Mouse (Mus musculus) forebrain, embryonic 13.5 days (tissue): ENCODE measurements around the gene Rimklb. TPM values are rescaled to one million over a fixed set of nuclear protein-coding genes. Genes with fewer than 3 reads are reported as not detected.
"Not testable (repeated sequence)": the region's sequence is repeated elsewhere in the genome, so short reads cannot be mapped to it uniquely, and the experiment has no call there.

ENCODE experiments used
- ATAC-seq: fragments of 200-750 bp; cut with Nextera tagmentation; 2 replicates; pipeline ENCODE4 v1.8.0; 2017
- H3K27ac ChIP-seq: fragments of 300-500 bp; sonication (generic); 2 replicates; pipeline ENCODE4 v1.5.1; 2015; ENCODE audit warnings: inconsistent platforms, mild to moderate bottlenecking, moderate library complexity
- H3K27me3 ChIP-seq: fragments of 300-500 bp; sonication (generic); 2 replicates; pipeline ENCODE4 v1.6.1; 2015; ENCODE audit warnings: mild to moderate bottlenecking, inconsistent platforms
- H3K36me3 ChIP-seq: fragments of 300-500 bp; sonication (generic); 2 replicates; pipeline ENCODE4 v1.6.1; 2015; ENCODE audit warnings: mild to moderate bottlenecking, inconsistent platforms; ENCODE audit not compliant: poor library complexity, severe bottlenecking
- H3K4me1 ChIP-seq: fragments of 300-500 bp; sonication (generic); 2 replicates; pipeline ENCODE4 v1.6.1; 2015; ENCODE audit warnings: inconsistent platforms
- H3K4me2 ChIP-seq: fragments of 300-500 bp; sonication (generic); 2 replicates; pipeline ENCODE4 v1.6.1; 2015; ENCODE audit warnings: inconsistent platforms, mild to moderate bottlenecking, moderate library complexity
- H3K4me3 ChIP-seq: fragments of 300-500 bp; sonication (generic); 2 replicates; pipeline ENCODE4 v1.5.1; 2015; ENCODE audit warnings: mild to moderate bottlenecking, inconsistent platforms
- H3K9ac ChIP-seq: fragments of 300-500 bp; sonication (generic); 2 replicates; pipeline ENCODE4 v1.6.1; 2015; ENCODE audit warnings: mild to moderate bottlenecking, inconsistent platforms
- H3K9me3 ChIP-seq: fragments of 300-500 bp; sonication (generic); replicated peaks from 2 replicates; pipeline ENCODE4 v1.6.1; 2016; ENCODE audit warnings: inconsistent platforms
- WGBS: fragments of 180-500 bp; shearing (Covaris S2); methylation state at CpG from one replicate; pipeline ENCODE4 v1.1.7; 2015; 5-methylcytosine and 5-hydroxymethylcytosine counted together
- polyA plus RNA-seq: library from polyadenylated mRNA; unstranded; fragments of >200 nt; fragmentation: Nextera tagmentation; extraction: Ambion mirVana; gene quantifications from 2 replicates; pipeline ENCODE4 v1.2.1, GENCODE M21; 2015

Rimklb gene
- polyA plus RNA-seq, 1 experiment from 2014 or later = 81.7 TPM

- Histone ChIP-seq H3K9ac (no peak overlapping the region), H3K27ac (peak overlapping the region; percentile 89), H3K9me3 (no peaks in the 10 kb centered on the region), H3K36me3 (no peaks in the 10 kb centered on the region), H3K4me1 (peaks cover 44% of the 10 kb centered on the region), H3K4me2 (no peak overlapping the region), H3K4me3 (no peak overlapping the region), H3K27me3 (no peaks in the 10 kb centered on the region)
- 15% methylated on average over 6 of the region's 6 CpGs for WGBS
- no peak for ATAC-seq
Observed at GRCm38 (mm10) chr6:122493799-122494472, 4.6 kb downstream of the Rimklb start.

DNA sequence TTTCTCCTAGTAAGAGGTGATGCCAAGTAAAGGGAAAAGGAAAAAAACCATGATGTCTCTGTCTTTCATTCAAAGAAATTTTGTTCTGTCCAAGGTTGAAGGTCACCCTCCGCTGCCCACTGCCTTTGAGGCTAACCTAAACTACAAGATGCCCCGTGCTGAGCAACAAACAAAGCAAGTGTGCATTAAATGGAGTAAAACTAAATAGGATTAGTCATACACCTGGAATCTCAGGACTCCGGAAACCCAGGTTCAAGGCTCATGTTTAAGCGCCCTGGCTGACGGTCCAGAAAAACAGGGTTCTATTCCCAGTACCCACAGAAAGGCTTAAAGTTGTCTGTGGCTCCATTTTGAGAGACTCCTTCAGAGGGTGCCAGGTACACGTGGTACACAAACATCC is 6.1 kb downstream of the Rimklb start:
- H3K4me1 ChIP-seq = peaks cover 44% of the 10 kb centered on the region
- H3K4me3 ChIP-seq = 0 out of 2 replicates have a peak overlapping the region, but pooled peaks have one; percentile 41
- no peaks in the 10 kb centered on the region for H3K9me3 ChIP-seq

DNA sequence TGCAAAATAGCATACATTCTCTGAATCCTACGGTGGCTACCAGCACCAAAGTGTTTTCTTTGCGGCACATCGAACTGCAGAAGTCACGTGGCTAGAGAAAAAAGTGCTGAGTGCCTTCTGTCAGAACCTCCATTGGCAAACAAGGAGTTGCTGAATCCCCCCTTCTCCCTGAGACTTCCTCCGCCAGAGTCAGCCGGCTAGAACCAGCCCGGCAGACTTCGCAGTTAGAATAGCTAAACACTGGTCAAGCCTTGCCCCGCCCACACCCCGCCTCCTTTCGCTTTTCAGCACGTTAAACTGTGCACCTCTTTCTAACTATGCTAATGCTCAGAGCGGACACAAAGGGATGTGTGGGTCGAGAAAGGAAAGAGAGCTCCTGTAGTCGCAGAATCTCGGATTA is 7.0 kb downstream of the Rimklb start:
- no peaks in the 10 kb centered on the region for H3K27me3 ChIP-seq
- 0% methylated on average over 16 of the region's 16 CpGs for WGBS

More for the DNA sequence above, 6.1 kb downstream of the Rimklb start:
- H3K27me3 ChIP-seq = no peaks in the 10 kb centered on the region
- no peak overlapping the region for H3K9ac ChIP-seq
- ATAC-seq = no peak
- H3K36me3 ChIP-seq = no peaks in the 10 kb centered on the region
- H3K27ac ChIP-seq = no peak overlapping the region
- no peak overlapping the region for H3K4me2 ChIP-seq
- 24% methylated on average over 6 of the region's 6 CpGs for WGBS

DNA sequence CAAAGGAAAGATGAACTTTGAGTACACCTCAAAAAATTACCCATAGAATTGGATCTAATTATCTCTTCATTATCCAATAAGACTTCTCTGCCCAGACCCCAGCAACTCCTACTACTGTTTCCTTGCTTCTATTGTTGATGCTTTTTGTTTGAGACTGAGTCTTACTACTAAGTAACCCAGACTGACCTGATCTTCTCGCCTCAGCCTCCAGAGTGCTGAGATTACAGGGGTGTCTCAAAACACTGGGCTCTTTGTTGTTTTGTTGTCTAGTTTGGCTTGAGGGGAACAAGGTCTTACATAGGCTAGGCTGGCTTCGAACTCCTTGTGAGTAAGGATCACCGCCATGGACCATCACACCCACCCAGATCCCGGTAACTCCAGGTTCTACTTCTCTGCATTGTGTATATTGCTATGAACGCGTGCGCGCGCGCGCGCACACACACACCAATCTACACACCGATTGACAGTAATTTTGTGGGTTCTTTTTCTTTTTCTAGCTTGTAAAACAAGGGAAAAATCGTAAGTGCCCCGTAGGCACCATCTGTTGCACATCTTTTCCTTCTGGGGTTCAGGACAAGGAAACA is 7.5 kb downstream of the Rimklb start:
- WGBS = 25% methylated on average over 15 of the region's 15 CpGs
- Histone ChIP-seq H3K4me2 (peak overlapping the region; percentile 63), H3K4me3 (peak overlapping the region; percentile 41), H3K4me1 (peaks cover 36% of the 10 kb centered on the region), H3K9me3 (no peaks in the 10 kb centered on the region), H3K27me3 (no peaks in the 10 kb centered on the region), H3K9ac (peak overlapping the region; percentile 61), H3K27ac (peak overlapping the region; percentile 72), H3K36me3 (no peaks in the 10 kb centered on the region)
- ATAC-seq = no peak

More for the DNA sequence above, 7.0 kb downstream of the Rimklb start:
- Histone ChIP-seq H3K4me3 (peak overlapping the region; percentile 41), H3K4me1 (peaks cover 41% of the 10 kb centered on the region), H3K4me2 (peak overlapping the region; percentile 63), H3K36me3 (no peaks in the 10 kb centered on the region), H3K9me3 (no peaks in the 10 kb centered on the region), H3K27ac (peak overlapping the region; percentile 72), H3K9ac (peak overlapping the region; percentile 61)
- peak; percentile 79 for ATAC-seq

- peak overlapping the region; percentile 89 for H3K9ac ChIP-seq
- H3K4me2 ChIP-seq = peak overlapping the region; percentile 64
- H3K27ac ChIP-seq = peak overlapping the region; percentile 97
- peaks cover 29% of the 10 kb centered on the region for H3K4me1 ChIP-seq
- H3K4me3 ChIP-seq = peak overlapping the region; percentile 71
- H3K36me3 ChIP-seq = 0 out of 2 replicates have a peak, but pooled peaks cover 4% of the 10 kb centered on the region
- no peaks in the 10 kb centered on the region for H3K27me3 ChIP-seq
- under 1% methylated on average over 36 of the region's 111 CpGs for WGBS
- ATAC-seq = peak; percentile 92
- H3K9me3 ChIP-seq = no peaks in the 10 kb centered on the region
Observed at GRCm38 (mm10) chr6:122486297-122487117, 12.1 kb downstream of the Rimklb start.

GRCm38 (mm10) chr6:122485401-122486296 is 12.9 kb downstream of the Rimklb start:
- Histone ChIP-seq H3K4me1 (peaks cover 22% of the 10 kb centered on the region), H3K36me3 (0 out of 2 replicates have a peak, but pooled peaks cover 4% of the 10 kb centered on the region), H3K9ac (peak overlapping the region; percentile 89), H3K27ac (peak overlapping the region; percentile 97), H3K9me3 (no peaks in the 10 kb centered on the region), H3K4me2 (peak overlapping the region; percentile 64), H3K27me3 (no peaks in the 10 kb centered on the region), H3K4me3 (peak overlapping the region; percentile 71)
- 3% methylated on average over 39 of the region's 91 CpGs for WGBS
- peak; percentile 34 for ATAC-seq

- no peaks in the 10 kb centered on the region for H3K27me3 ChIP-seq
- 92% methylated on average over 3 of the region's 3 CpGs for WGBS
- no peak overlapping the region for H3K9ac ChIP-seq
- no peak overlapping the region for H3K4me2 ChIP-seq
- no peak overlapping the region for H3K27ac ChIP-seq
- ATAC-seq = no peak
- H3K9me3 ChIP-seq = no peaks in the 10 kb centered on the region
- H3K36me3 ChIP-seq = 0 out of 2 replicates have a peak, but pooled peaks cover 4% of the 10 kb centered on the region
- H3K4me3 ChIP-seq = no peak overlapping the region
- H3K4me1 ChIP-seq = peaks cover under 1% of the 10 kb centered on the region
Observed at GRCm38 (mm10) chr6:122478062-122478461, 20.5 kb downstream of the Rimklb start.

GRCm38 (mm10) chr6:122471461-122471860 is 27.1 kb downstream of the Rimklb start:
- WGBS = 94% methylated on average over 3 of the region's 3 CpGs
- H3K36me3 ChIP-seq = peaks cover 62% of the 10 kb centered on the region
- not testable (repeated sequence) for H3K9me3 ChIP-seq

GRCm38 (mm10) chr6:122470240-122470639 is 28.3 kb downstream of the Rimklb start:
- 91% methylated on average over 2 of the region's 2 CpGs for WGBS
- H3K27ac ChIP-seq = no peak overlapping the region
- no peak overlapping the region for H3K4me2 ChIP-seq
- 0 out of 2 replicates have a peak, but pooled peaks cover 4% of the 10 kb centered on the region for H3K4me1 ChIP-seq
- no peaks in the 10 kb centered on the region for H3K9me3 ChIP-seq
- no peak for ATAC-seq
- H3K4me3 ChIP-seq = no peak overlapping the region
- H3K27me3 ChIP-seq = no peaks in the 10 kb centered on the region
- no peak overlapping the region for H3K9ac ChIP-seq
- H3K36me3 ChIP-seq = peaks cover 71% of the 10 kb centered on the region

More at GRCm38 (mm10) chr6:122471461-122471860, 27.1 kb downstream of the Rimklb start:
- H3K9ac ChIP-seq, H3K27me3 ChIP-seq, H3K4me2 ChIP-seq, ATAC-seq, H3K27ac ChIP-seq, H3K4me3 ChIP-seq, H3K4me1 ChIP-seq: not testable (repeated sequence)

DNA sequence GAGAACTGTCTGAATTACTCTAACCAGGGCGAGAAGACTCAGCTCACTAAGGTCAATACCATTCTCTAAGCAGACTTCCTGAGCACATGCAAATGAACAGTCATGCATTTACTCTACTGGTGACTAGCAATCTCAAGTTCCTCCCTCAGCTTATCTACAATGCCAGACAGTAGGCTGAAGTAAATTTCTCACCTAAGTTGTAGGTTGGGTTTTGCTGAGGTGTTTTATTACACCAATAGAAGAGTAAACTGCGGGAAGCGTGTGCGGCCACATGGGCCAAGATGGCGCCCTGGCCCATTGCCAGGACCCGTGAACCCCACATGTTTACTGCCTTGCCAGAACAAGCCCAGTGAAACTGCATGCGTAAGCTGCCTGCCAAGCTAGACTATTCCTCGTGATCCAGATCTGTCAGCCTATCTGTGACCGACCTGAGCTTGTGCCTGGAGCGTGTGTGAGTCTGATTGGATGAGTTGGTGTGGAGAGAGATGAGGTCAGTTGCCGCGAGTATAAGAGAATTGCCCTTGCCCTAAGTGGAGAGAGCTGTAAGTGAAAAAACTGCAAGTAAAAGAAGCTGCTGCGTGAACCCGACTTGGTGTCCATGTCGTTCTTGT is 29.4 kb downstream of the Rimklb start:
- Histone ChIP-seq H3K4me2 (no peak overlapping the region), H3K9me3 (no peaks in the 10 kb centered on the region), H3K27me3 (no peaks in the 10 kb centered on the region), H3K4me1 (0 out of 2 replicates have a peak, but pooled peaks cover 4% of the 10 kb centered on the region), H3K4me3 (no peak overlapping the region), H3K36me3 (peaks cover 78% of the 10 kb centered on the region), H3K9ac (no peak overlapping the region), H3K27ac (no peak overlapping the region)
- WGBS = 92% methylated on average over 15 of the region's 15 CpGs
- ATAC-seq = no peak
